Mouse (Mus musculus) lung, postnatal 0 days (tissue): ENCODE data around the gene Raly.

ENCODE experiments used
- CTCF ChIP-seq: IDR thresholded peaks from 2 replicates; pipeline ENCODE4 v1.5.1; 2016; ENCODE audit warnings: antibody characterized with exemption, mild to moderate bottlenecking
- EP300 ChIP-seq: IDR thresholded peaks from 2 replicates; pipeline ENCODE4 v1.6.1; 2016; ENCODE audit warnings: antibody characterized with exemption, mild to moderate bottlenecking, control low read depth

GRCm38 (mm10) chr2:154820346-154820745 is 29.4 kb downstream of the Raly start:
- TF ChIP-seq CTCF (no peak), EP300 (no peak)
